Comparison of ENCODE assay signal across 9 mouse cellular contexts in the genomic region with DNA sequence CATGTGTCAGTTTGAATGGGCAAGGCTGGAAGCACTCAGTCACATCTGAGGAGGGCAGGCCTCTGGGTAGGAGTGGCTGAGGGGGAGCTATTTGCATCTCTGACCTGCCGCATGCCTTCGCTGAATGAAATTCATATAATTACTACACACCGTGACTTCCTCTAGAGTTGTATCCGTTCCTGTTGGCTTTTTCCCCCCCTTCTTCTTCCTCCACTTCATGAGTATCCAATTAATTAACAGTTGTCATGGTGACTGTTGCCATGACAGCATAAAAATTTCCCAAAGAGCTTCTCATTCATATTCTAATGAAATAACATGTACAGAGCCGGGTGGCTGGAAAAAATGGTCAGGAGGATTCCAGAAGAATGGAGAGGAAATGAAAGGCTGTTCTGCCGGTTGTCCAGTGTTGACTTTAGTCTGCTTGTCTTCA.
DNase-seq lines count a peak whose midpoint lies in the region; ATAC-seq and TF ChIP-seq lines count a peak whose summit lies in the region.
"Had no signal": no experiment of that assay in that cellular context is flagged by ENCODE, and none has a peak within 500 bp of the region (broad histone marks: within the 10 kb centered on the region; RNA-seq: fewer than 3 reads in every experiment).

No protein-coding gene starts in this region.

- H3K4me1 ChIP-seq in lung, embryonic 14.5 days (ENCODE audit: insufficient read depth), result no peaks in the 10 kb centered on the region
- peaks cover 45% of the 10 kb centered on the region for H3K4me1 ChIP-seq in hindbrain, embryonic 13.5 days (replicated peaks)
- H3K4me1 ChIP-seq: liver, embryonic 12.5 days had no signal

- peak; percentile 54 for DNase-seq in lung, embryonic 14.5 days
- no peak for DNase-seq in lung, postnatal 4 days
- peak; percentile 38 to 91 for DNase-seq in left cerebral cortex, postnatal 10 days (ENCODE audit: extremely low spot score in 1 of 2, low spot score in 2 of 2)
- peak; percentile 60 for DNase-seq in right cerebral cortex, postnatal 14 days
- DNase-seq in adrenal gland, postnatal 36 days, result no peak
- no peak for DNase-seq in heart, postnatal 4 days
- no peak for DNase-seq in cerebellum, adult 9-11 months

- WGBS in lung, embryonic 14.5 days, result 36% methylated on average over 6 of the region's 6 CpGs
- WGBS in hindbrain, embryonic 13.5 days, result 9% methylated on average over 6 of the region's 6 CpGs

- H3K4me2 ChIP-seq in lung, embryonic 14.5 days, result no peak overlapping the region
- 0 out of 2 replicates have a peak overlapping the region, but pooled peaks have one; percentile 17 for H3K4me2 ChIP-seq in hindbrain, embryonic 13.5 days
- H3K4me2 ChIP-seq: liver, embryonic 12.5 days had no signal

- no peaks in the 10 kb centered on the region for H3K27me3 ChIP-seq in lung, embryonic 14.5 days (ENCODE audit: insufficient read depth, low read length)
- no peaks in the 10 kb centered on the region for H3K27me3 ChIP-seq in hindbrain, embryonic 13.5 days

- no peaks in the 10 kb centered on the region for H3K9me3 ChIP-seq in lung, embryonic 14.5 days (ENCODE audit: low read depth, low read length)
- no peaks in the 10 kb centered on the region for H3K9me3 ChIP-seq in hindbrain, embryonic 13.5 days
- H3K9me3 ChIP-seq: liver, embryonic 12.5 days had no signal

- no peak overlapping the region for H3K9ac ChIP-seq in lung, embryonic 14.5 days
- H3K9ac ChIP-seq in hindbrain, embryonic 13.5 days, result no peak overlapping the region
- H3K9ac ChIP-seq: liver, embryonic 12.5 days had no signal

- no peak for ATAC-seq in lung, embryonic 14.5 days (ENCODE audit: insufficient read depth)
- ATAC-seq in hindbrain, embryonic 13.5 days (ENCODE audit: low FRiP score), result peak; percentile 85
- ATAC-seq: liver, embryonic 12.5 days had no signal

- H3K27ac ChIP-seq in lung, embryonic 14.5 days (ENCODE audit: low read depth), result no peak overlapping the region
- peak overlapping the region; percentile 84 for H3K27ac ChIP-seq in hindbrain, embryonic 13.5 days
- H3K27ac ChIP-seq: liver, embryonic 12.5 days had no signal

- intact Hi-C loops in left cerebral cortex, postnatal 10 days (cut with DNase I), result no loop called here

- no peaks in the 10 kb centered on the region for H3K36me3 ChIP-seq in lung, embryonic 14.5 days (ENCODE audit: insufficient read depth)
- no peaks in the 10 kb centered on the region for H3K36me3 ChIP-seq in hindbrain, embryonic 13.5 days
- H3K36me3 ChIP-seq: liver, embryonic 12.5 days had no signal

- no peak overlapping the region for H3K4me3 ChIP-seq in lung, embryonic 14.5 days (ENCODE audit: low read depth, low read length)
- no peak overlapping the region for H3K4me3 ChIP-seq in hindbrain, embryonic 13.5 days
- H3K4me3 ChIP-seq: liver, embryonic 12.5 days had no signal

- no peak for TF ChIP-seq CTCF in lung, embryonic 14.5 days (IDR thresholded peaks at IDR 0.05; ENCODE audit: low read depth)

Comparison
In these comparisons a context has a peak if more than half of its experiments do, and no peak if none do; other contexts are left out.
1. DNase-seq: peak in lung, embryonic 14.5 days (single experiment), left cerebral cortex, postnatal 10 days (2 of 2) and right cerebral cortex, postnatal 14 days (single experiment); none in lung, postnatal 4 days (0 of 2), adrenal gland, postnatal 36 days (0 of 2), heart, postnatal 4 days (single experiment) and cerebellum, adult 9-11 months (single experiment).